Mouse (Mus musculus) naive thymus-derived CD4-positive, alpha-beta T cell, adult 5 months (primary cell): ENCODE measurements around the gene Vmn2r39. TPM values are rescaled to one million over a fixed set of nuclear protein-coding genes. Genes with fewer than 3 reads are reported as not detected.

Source experiments
- polyA plus RNA-seq: library from polyadenylated mRNA; unstranded; fragments of 100-300 nt; shearing (Covaris generic); gene quantifications from one replicate; pipeline ENCODE4 v1.2.1, GENCODE M21; 2017

Gene Vmn2r39
- 0.11 TPM for polyA plus RNA-seq

GRCm38 (mm10) chr7:9030698-9031097 is at the start of gene Vmn2r39:
TSS of gene Vmn2r39 (minus strand) at chr7:9030798.

Other genes starting within 250 kb of the Vmn2r39 start
- gene Vmn2r40, start 99.4 kb downstream of the Vmn2r39 start, polyA plus RNA-seq = not detected
- gene Vmn2r38, start 67.1 kb upstream of the Vmn2r39 start, polyA plus RNA-seq = 0.15 TPM
- gene Vmn2r37, start 192.9 kb upstream of the Vmn2r39 start, polyA plus RNA-seq = not detected